Mouse (Mus musculus) ovary, adult 18-20 months (tissue): ENCODE measurements around the gene App.

Experiments used
- DNase-seq: peaks from one replicate; pipeline ENCODE4 v3.0.0; 2022; ENCODE audit warnings: low spot score, mixed read lengths

App gene

DNA sequence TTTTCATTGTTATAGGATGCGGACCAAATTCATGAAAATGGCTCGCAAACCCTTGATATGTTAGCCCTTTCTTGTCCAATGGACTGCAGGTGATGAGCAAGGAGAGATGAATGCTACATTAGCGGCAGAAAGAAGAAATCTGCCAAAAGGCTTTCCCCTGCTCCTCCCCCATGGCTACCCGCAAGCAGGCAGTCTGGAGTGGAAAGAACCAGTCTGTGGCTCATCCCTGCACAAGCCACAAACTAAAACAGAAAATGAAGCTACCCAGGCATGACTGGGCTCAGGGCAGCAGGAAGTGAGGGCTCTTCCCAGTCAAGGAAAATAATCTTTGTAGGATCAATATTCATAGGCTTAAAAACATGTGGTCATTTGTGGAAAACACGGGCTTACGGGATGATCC is 54.6 kb downstream of the App start:
- no peak for DNase-seq

DNA sequence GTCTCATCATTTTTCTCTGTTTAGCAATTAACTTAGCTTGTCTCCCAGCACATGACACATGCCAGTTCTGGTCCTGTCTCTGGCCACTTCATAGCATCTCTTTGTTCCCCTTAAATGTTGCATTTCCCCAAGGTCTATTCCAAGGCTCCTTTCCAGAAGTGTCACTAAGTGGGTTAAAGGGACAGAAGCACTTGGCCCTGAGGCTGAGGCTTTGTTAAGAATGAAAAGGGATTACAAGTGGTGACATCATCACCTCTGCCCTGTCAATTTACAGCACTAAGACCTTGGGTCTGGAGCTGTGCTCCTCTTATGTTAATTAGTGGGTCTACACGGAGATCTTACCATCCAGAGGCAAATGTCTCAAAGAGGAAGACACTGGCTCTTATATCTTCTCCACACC is 56.0 kb downstream of the App start:
- DNase-seq = no peak

DNA sequence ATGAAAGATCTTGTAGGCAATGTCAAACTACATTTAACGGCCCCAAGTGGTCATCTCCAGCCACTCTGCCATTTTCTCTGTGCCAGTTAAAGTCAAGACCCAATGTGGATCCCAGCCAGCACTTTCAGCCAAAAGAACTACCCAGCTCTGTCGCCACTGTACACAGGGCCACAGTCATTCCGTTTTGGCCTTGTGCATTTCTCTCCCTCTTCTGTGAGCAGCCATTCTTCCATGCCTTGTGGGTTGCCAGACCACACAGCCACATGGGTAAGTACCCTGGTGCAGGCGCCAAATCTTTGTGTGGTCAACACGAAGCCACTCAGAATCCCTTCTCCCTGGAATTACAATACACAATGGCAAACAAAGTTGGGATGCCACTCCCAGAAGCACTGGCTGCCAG is 57.7 kb downstream of the App start:
- DNase-seq = no peak

DNA sequence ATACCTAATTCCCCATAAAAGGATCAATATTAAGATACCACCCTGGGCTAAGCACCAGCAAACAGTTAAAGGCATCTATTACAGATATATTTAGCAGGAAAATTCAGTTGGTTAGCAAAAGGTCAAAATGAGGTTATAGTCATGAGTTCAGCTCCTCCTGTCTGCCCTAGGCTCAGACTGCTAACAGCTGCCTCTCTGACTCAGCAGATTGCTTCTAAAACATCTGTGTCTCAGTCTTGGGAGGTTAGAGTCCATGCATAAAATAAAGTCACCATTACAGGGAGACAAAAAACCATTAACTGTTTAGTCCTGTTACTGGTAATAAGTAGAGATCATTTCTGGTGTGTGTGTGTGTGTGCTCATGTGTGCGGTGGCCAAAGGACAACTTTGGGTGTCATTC is 58.8 kb downstream of the App start:
- no peak for DNase-seq

DNA sequence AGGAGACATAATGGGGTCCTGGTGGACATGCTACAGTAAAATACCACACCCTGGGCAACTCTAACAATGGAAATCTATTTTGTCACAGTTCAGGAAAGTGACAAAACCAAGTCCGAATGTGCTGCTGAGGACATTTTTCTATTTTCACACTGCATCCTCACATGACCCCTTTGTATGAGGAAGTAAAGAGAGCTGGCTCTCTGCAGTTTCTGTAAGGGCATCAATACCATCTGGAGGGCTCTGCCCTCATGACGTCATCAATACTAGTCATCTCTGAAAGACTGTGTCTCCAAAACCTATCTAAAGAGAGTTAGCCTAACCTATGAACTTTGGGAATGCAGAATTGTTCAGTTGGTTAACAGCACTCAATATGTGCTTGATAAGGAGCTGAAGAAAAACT is 59.6 kb downstream of the App start:
- DNase-seq = no peak

DNA sequence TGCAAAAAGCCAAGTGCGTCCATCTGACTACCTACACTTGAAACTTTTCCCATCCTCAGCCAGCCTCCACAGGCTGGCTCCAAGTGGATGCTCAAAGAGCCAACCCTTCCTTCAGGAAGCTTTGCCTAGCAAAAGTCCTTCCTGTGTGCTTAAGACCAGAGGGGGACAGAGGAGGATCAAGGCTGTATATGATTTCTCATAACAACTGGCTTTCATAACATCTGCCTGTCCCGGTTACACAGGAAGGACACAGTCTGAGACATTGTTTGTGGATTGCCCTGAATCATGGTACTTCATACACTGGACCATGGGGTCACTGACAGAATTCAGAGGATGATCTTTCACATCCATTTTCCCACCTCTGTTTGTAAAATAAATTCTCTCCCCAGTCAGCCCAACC is 61.3 kb downstream of the App start:
- no peak for DNase-seq

DNA sequence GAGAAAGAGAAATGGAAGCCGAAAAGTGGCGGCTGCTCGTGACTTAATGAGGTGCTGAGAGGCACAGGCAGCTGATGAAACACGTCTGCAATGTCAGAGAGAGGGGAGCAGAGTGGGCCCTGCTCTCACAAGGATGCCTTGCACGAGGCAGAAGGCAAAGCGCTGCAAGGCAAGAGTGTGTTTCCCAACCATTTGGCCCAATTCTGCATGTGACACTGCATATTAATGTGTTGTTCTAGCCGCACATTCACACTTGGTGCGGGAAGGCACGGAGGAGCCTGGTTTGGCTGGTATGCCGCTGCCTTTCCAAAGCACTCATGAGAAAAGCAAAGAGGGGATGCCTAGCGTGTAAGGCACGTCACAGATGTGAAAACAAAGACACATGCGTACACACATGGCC is 63.1 kb downstream of the App start:
- no peak for DNase-seq

DNA sequence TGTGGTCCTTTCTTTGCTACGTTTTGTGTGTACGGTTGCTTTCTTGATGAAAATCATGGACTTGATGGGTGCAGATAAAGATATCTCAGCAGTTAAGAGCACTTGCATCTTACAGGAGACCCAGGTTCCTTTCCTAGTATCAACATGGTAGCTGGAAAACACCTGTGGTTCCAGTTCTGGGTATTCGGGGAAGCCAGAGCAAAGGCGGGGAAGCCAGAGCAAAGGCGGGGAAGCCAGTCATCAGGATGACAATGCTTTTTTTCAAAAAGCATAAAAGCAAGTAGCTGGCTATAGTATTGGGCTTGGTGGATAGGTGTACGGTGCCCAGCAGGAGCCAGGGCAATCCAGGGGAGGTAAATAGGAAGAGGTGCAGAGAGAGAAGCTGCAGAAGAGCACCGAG is 65.1 kb downstream of the App start:
- DNase-seq = no peak

DNA sequence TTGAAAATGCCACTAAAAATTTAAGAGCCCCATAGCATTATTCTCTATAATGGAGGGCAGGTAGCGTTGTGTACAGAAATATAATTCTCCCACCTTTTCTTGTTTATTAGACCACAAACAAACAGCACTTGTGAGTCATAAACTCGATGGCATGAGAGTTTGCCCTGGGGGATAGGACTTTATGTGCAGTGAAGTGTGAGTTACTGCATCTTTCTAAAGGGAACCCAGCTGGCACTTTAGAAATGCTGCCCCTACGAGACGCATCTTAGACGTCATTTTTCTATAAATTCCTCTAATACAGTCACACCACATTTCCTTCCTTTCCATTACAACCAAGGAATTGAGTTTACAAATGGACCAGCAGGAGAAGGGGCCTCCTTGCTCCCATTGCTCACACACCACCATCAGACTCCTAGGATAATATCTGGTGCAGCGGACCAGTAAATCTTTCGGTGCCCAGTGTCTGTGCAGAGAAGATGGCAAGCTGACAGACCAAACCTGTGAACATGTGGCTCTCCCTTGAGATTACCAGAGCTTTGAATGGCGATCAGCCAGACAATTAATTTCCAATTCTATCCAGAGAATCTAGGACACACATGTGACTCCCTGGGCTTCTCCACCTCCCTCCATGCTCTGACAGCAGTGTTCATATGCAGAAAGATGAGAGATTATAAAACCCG is 66.8 kb downstream of the App start:
- no peak for DNase-seq

DNA sequence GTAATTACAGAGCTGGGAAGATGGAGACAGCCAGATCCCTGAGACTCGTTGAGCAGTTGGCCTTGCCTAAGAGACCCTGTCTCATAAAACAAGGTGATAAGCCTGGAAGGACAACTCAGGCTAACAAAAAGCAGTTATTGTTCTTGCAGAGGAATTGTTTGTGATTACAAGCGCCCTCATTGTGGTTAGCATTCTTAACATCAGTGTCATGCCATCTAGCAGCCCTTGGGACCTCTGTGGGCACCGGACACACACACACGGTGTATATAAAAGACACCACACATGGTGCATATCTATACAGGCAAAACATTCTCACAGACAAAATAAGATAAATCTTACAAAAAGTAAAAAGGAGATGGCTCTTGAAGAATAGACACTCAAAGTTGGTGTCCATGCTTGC is 68.0 kb downstream of the App start:
- no peak for DNase-seq

DNA sequence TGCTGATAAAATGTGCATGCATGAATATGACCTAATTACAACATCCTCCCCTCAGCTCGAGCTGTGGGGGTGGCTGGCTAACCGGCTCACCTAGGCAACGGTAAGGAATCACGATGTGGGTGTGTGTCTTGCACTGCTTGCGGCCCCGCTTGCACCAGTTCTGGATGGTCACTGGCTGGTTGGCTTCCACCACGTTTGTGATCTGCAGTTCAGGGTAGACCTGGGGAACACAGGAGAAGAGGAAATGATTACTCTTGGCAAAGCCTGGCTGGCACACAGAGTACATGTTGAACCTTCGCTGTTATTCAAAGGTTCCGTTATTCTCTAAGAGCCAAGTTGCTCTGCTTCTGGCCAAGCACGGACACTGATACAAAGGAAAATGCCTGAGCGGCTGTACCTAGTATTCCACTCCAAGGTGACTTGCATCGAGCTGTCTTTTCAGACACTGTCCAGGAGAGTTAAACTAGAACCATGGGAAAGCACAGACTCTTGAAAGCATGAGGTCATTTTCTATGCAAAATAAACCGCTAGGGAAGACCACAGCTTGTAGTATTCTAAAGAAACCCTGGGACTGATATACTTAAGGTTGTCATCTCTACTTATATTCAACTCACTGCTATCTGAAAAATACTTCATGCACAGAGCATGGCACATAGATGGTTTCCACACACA is 70.3 kb downstream of the App start:
- DNase-seq = no peak

DNA sequence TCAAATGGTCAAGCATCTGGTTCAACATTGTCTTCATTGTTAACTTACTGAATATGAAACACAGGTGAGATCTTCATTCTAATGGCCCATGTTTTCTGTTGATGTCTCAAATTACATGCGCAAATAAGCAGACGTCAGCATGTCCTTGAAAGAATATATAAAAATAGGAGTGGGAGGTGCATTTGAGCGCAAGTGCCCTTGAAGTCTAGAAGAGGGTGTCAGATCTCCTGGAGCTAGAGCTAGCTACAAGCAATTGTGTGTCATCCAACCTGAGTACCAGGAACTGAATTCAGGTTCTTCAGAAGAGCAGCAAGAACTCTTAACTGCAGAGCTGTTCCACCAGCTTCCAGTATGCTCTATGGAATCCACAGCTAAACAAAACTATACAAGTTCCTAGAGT is 72.0 kb downstream of the App start:
- DNase-seq = no peak

DNA sequence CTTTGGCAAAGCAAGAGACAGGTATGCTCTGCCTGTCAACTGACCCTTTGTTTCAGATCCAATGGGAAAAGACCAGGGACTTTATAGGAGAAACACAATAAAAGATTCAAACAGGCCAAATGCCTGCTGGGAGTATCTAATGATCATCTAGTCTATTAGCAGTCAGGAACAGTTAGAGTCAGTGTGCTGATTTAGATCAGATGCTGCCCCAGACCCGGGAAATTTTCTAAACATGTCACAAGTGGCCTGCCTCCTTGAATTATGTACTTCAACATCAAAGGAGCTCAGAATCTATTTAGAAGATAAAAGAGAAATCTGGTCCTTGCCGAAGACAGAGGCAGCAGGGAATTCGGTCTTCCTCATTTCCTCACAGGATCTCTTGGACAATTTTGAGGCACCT is 72.8 kb downstream of the App start:
- DNase-seq = no peak

DNA sequence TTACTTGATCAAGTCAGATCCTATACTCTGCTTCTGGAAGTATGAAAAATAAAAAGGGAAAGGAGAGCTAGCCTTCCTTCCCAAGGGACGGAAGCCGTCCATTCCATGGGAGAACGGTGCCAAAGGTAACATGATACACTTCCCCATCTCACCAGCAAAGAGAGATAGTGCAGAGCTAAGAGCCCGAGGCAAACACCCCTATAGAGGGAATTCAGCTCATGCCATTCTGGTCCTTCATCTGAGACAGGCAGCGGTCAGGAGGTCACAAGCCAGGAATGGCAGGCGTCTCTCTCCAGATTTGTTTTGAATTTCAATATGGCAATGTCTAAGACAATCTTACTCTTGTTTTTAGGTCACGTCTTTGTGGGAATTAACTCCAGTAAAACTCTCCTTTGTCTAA is 74.1 kb downstream of the App start:
- no peak for DNase-seq

DNA sequence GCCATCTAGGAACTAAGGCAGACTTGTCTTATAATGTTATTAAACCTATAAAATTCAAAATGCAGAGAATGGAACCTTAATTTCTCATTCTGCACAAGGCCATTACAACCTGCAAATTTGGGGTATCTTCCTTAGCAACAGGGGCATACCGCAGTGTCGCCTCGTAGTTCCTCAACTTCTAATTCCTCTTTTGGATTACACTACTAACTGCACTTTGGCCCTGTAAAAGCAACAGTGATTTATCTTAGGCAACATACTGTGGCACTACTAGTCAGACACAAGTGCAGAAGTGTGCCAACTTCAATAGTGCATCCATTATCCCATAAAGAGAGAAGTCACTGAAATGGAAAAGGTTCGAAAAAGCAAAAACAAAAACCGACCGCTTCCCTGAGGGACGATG is 74.5 kb downstream of the App start:
- DNase-seq = no peak

DNA sequence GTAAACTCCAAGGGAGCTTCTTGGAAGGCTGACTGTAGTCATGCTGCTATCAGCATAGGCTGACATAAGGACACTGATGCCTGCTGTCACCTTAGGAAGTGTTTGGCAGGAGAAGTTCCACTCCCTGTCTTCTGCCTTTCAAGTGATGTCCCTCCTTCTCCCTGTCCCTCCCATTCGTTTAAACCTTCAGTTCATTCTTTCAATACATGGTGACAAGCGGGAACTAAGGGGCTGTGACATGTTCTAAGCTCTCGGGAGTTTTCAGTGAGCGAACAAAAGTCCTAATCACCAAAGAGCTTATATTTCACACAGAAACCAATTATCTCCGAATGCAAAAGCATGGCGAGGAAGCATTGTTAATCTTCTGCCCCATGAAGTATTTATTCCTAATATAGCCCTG is 77.2 kb downstream of the App start:
- DNase-seq = no peak

DNA sequence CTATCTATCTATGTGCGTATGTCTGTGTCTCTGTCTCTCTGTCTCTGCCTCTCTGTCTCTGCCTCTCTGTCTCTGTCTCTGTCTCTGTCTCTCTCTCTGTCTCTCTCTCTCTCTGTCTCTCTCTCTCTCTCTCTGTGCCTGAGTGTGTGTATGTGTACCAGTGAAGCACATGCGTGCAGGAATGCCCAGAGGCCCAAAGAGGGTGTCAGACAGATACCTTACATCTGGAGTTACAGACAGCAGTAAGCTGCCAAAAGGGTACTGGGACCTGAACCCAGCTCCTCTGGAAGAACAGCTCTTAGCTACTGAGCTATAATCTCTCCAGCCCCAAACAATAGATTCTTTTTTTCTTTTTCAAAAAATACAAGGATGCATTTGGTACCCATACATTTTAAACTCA is 77.6 kb downstream of the App start:
- no peak for DNase-seq

DNA sequence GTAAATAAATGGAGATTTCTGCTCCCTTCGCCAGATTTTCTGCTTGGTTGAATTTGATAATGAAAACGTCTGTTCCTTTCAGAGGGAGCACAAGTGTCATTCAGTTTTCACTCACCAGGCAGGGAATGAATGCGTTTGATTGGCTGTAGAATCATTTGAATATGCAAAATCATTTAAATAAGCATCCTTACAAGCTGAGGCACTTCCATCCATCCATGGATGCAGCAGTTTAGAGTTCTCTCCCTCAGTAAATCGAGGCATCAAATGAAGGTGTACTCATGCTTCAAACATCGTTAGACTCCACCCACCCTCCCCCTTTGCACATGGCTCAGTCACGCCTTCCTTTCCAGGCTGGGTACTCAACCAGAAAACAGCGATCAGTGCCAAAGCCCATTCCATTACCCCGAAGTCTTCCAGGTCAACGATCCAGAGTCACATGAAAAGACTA is 80.9 kb downstream of the App start:
- no peak for DNase-seq

DNA sequence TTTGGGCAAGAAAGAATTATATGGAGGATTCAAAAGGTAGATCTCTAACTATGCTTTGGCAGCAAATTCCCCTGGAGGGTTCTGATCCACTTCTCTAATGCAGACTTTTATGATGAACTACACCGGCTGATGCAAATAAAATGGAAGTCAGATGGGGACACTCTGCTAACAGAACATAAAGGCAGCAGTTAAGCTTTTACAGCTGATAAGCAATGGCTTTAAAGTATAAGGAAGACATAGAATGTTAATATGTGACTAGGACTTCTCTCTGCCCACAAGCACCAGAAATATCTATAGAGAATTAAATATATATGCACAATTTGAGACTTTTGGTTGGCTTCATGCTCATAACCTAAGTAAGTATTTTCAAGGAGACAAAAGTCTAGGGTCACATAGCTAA is 81.4 kb downstream of the App start:
- no peak for DNase-seq

DNA sequence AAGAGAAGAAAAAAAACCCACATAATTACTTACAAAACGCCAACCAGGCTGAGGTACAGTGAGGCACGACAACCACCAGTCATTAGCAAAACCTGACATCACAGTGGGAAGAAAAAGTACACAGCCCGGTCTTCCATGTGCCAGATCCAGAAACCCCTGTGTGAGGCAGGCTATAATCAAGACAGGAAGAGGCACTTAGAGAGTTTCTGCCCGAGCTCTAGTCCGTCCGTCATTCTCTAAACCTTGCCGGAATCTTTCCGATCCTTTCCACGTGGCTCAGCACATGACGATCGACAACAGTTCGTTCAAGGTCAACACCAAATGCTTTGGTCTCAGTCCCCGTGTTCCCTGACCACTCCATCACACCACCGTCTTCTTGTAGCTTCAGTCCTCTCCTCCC is 82.6 kb downstream of the App start:
- no peak for DNase-seq

DNA sequence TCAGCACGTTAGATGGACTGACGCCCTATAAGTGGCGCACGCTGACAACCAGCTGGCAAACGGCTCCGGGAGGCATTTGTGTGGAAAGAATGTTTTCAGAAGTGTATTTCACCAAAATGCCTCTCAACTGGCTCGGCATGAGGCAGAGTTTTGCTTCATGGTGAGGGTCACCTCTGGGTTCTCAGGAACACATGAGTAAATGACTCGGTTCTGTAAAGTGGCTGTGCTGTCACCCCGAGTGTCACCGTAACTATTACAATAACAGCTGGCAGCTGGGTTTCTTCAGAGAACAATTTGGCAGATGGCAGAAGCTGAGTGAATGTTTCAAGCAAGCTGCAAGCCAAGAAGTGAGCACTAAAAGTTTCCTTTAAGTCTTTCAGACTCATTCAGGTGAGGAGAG is 85.4 kb downstream of the App start:
- DNase-seq = no peak

DNA sequence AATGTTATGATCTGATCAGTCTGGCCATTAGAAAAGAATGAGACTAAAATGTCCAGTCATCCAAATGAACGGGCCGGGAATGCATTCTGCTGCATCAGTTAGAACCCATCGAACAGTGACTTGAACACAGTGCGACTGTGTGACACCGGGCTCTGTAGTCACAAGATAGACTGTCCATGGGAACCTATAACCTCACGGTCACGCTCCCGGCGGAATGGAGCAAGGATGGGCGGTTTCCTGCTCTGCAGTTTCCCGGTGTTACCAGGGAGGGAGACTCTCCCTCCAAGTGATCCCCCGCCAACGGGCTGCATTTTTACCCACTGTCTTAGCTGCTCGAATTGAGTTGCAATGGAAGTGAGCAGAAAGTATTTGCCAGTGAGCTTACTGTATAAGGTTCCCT is 87.3 kb downstream of the App start:
- DNase-seq = no peak

DNA sequence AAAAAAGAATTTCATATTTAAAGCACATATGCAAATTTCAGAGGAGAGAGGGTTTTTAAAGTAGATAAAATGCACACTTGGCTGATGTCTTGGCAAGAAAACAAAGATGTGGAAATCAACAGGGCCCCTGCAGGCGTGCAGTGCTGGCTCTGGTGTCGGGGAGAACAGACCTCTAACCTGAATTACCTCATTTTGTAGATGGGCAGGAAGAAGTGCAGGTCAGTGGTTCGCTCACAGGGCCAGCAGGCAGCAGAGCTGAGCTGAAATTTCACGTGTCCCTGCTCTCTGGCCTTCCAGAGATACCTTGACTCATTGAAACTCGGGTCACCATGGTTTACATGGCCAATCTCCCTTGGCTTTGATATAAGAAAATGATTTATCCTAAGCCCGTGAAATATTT is 87.7 kb downstream of the App start:
- DNase-seq = no peak

DNA sequence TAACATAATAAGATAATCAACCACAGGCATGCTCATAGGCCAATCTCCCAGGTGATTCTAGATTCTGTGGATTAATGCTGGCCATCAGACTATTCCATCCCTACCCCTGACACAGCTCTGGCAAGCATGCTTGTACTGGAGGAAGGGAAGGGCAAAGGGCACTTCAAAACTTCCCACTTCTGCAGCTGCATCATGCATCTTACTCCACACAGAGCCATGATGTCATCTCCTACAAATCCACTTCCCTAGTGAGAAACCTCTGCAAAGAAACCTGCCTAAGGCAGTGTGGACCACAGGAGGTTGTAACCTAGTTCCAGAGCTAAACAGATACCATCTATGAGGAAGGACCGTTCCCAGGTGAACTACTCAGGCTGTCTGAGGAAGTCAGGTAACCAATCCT is 89.4 kb downstream of the App start:
- no peak for DNase-seq
